ENCODE assay signal across 7 mouse cellular contexts in genomic region chr9:111093094-111093493, GRCm38 (mm10). TPM values are rescaled to one million over a fixed set of nuclear protein-coding genes. Genes with fewer than 3 reads are reported as not detected.
DNase-seq lines count a peak whose midpoint lies in the region; TF ChIP-seq lines count a peak whose summit lies in the region.

No protein-coding gene starts in this region.

- H3K4me1 ChIP-seq in thymus, adult 2 months (replicated peaks; ENCODE audit: control insufficient read depth, insufficient read depth, low read length) = no peaks in the 10 kb centered on the region
- H3K4me1 ChIP-seq in lung, adult 2 months (ENCODE audit: control insufficient read depth, insufficient read depth, low read length) = no peaks in the 10 kb centered on the region; the same call in none of the 2 replicates

- no peaks in the 10 kb centered on the region for H3K36me3 ChIP-seq in thymus, adult 2 months (ENCODE audit: control insufficient read depth, insufficient read depth, low read length)

- DNase-seq in thymus, adult 2 months = peak; percentile 60
- no peak for DNase-seq in thymus, adult 18-20 months
- DNase-seq in adrenal gland, adult 8-10 months = peak; percentile 32
- peak; percentile 22 for DNase-seq in embryo, embryonic 11.5 days (ENCODE audit: low read depth, low spot score)
- peak; percentile 68 for DNase-seq in kidney, adult 9 months
- DNase-seq in lung, adult 2 months = peak; percentile 60
- DNase-seq in right cerebral cortex, postnatal 4 days = peak; percentile 55

- H3K27me3 ChIP-seq in thymus, adult 2 months (ENCODE audit: control insufficient read depth, insufficient read depth, low read length) = no peaks in the 10 kb centered on the region

- WGBS in thymus, adult 2 months = 32% methylated on average over 5 of the region's 5 CpGs
- WGBS in lung, adult 2 months = 25% methylated on average over 5 of the region's 5 CpGs

- no peak for TF ChIP-seq POLR2A in thymus, adult 2 months (IDR thresholded peaks at IDR 0.05; ENCODE audit: control insufficient read depth, extremely low read depth, insufficient read depth, low read length, poor library complexity)
- TF ChIP-seq POLR2A in lung, adult 2 months (IDR thresholded peaks at IDR 0.05; ENCODE audit: borderline replicate concordance, extremely low read depth, low read depth, low read length) = no peak

- H3K4me3 ChIP-seq in thymus, adult 2 months (ENCODE audit: control insufficient read depth, insufficient read depth, low read length) = no peak overlapping the region
- H3K4me3 ChIP-seq in lung, adult 2 months (replicated peaks; ENCODE audit: extremely low read depth, low read depth, low read length) = no peak overlapping the region

- H3K27ac ChIP-seq in thymus, adult 2 months (ENCODE audit: control insufficient read depth, insufficient read depth, low read length) = no peak overlapping the region

- TF ChIP-seq CTCF in thymus, adult 2 months (IDR thresholded peaks at IDR 0.05; ENCODE audit: borderline replicate concordance, control insufficient read depth, extremely low read depth, insufficient read depth, low read length, poor library complexity) = no peak
- TF ChIP-seq CTCF in lung, adult 2 months (IDR thresholded peaks at IDR 0.05; ENCODE audit: insufficient read depth, low read length) = peak; percentile 96

RNA-seq across cellular contexts. Expression of gene Lrrfip2, which starts 24.3 kb away (rescaled TPM):
- polyA plus RNA-seq in thymus, adult 2 months (2012; rRNA removed) = 8.4 TPM in 2 replicates
- total RNA-seq in adrenal gland, adult 8-10 months (2022) = 10 to 100 TPM; 49.1 to 60.0 (median 53.9) TPM
- 19.8 and 22.3 TPM in 2 replicates for polyA plus RNA-seq in lung, adult 2 months (2012; rRNA removed)

RNA-seq across cellular contexts. Expression of gene Ccrl2, which starts 35.8 kb away (rescaled TPM):
- polyA plus RNA-seq in thymus, adult 2 months (2012; rRNA removed) = 2.3 and 3.6 TPM in 2 replicates
- total RNA-seq in adrenal gland, adult 8-10 months (2022) = 10 to 100 TPM in 2 of 4 experiments, 1 to 10 TPM in 2; 5.4 to 12.8 (median 9.8) TPM
- 43.9 and 51.2 TPM in 2 replicates for polyA plus RNA-seq in lung, adult 2 months (2012; rRNA removed)

Comparison
In these comparisons a context has a peak if more than half of its experiments do, and no peak if none do; other contexts are left out.
1. DNase-seq: peak in thymus, adult 2 months (single experiment), adrenal gland, adult 8-10 months (single experiment), embryo, embryonic 11.5 days (single experiment), kidney, adult 9 months (single experiment), lung, adult 2 months (single experiment) and right cerebral cortex, postnatal 4 days (single experiment); none in thymus, adult 18-20 months (0 of 2).